Mouse (Mus musculus): ENCODE results near the gene Pla2g4a. TPM values are rescaled to one million over a fixed set of nuclear protein-coding genes. Genes with fewer than 3 reads are reported as not detected.

Pla2g4a gene
- polyA plus RNA-seq (2016; fragmentation: Nextera tagmentation; extraction: Ambion mirVana) = 15.5 and 17.0 TPM in 2 replicates

- 13% methylated on average over 15 of the region's 15 CpGs for WGBS
- H3K4me3 ChIP-seq (replicated peaks) = peak within 1 kb of the TSS; percentile 46
- H3K27ac ChIP-seq = peak within 1 kb of the TSS; percentile 93
- peak; percentile 91; the same call in 1 of the 2 replicates for ATAC-seq (ENCODE audit: insufficient number of reproducible peaks, insufficient read depth, low FRiP score, low TSS enrichment, low read depth)
- peak within 1 kb of the TSS; percentile 65 for H3K4me2 ChIP-seq
- H3K36me3 ChIP-seq = no peaks in the 10 kb centered on the region
- peak within 1 kb of the TSS; percentile 60 for H3K9ac ChIP-seq (replicated peaks)
- H3K27me3 ChIP-seq = no peaks in the 10 kb centered on the region
- no peaks in the 10 kb centered on the region for H3K9me3 ChIP-seq
- peaks cover 9% of the 10 kb centered on the region; the same call in 1 of the 2 replicates for H3K4me1 ChIP-seq (replicated peaks)
These were observed at the start of gene Pla2g4a for GRCm38 (mm10) chr1:149960734-149961424. Gene Pla2g4a (minus strand): TSS chr1:149961290.

GRCm38 (mm10) chr1:150010629-150010979, 49.5 kb upstream of the Pla2g4a start:
- Histone ChIP-seq H3K4me1 (replicated peaks) (no peaks in the 10 kb centered on the region), H3K9me3 (no peaks in the 10 kb centered on the region), H3K27me3 (no peaks in the 10 kb centered on the region), H3K36me3 (no peaks in the 10 kb centered on the region), H3K4me2 (no peak overlapping the region), H3K4me3 (replicated peaks) (no peak overlapping the region), H3K27ac (no peak overlapping the region), H3K9ac (replicated peaks) (no peak overlapping the region)
- no peak for ATAC-seq (ENCODE audit: insufficient number of reproducible peaks, insufficient read depth, low FRiP score, low TSS enrichment, low read depth)
- WGBS = 67% methylated on average over 4 of the region's 4 CpGs

- no peaks in the 10 kb centered on the region for H3K27me3 ChIP-seq
- H3K4me3 ChIP-seq (replicated peaks) = no peak overlapping the region
- no peak overlapping the region for H3K4me2 ChIP-seq
- no peaks in the 10 kb centered on the region for H3K9me3 ChIP-seq
- no peaks in the 10 kb centered on the region for H3K4me1 ChIP-seq (replicated peaks)
- H3K9ac ChIP-seq (replicated peaks) = no peak overlapping the region
- WGBS = 85% methylated on average over 18 of the region's 18 CpGs
- no peak for ATAC-seq (ENCODE audit: insufficient number of reproducible peaks, insufficient read depth, low FRiP score, low TSS enrichment, low read depth)
- no peak overlapping the region for H3K27ac ChIP-seq
- H3K36me3 ChIP-seq = no peaks in the 10 kb centered on the region
These were observed 49.0 kb upstream of the Pla2g4a start for GRCm38 (mm10) chr1:150009968-150010628.

- ATAC-seq (ENCODE audit: insufficient number of reproducible peaks, insufficient read depth, low FRiP score, low TSS enrichment, low read depth) = no peak
- H3K4me1 ChIP-seq (replicated peaks) = no peaks in the 10 kb centered on the region
- no peaks in the 10 kb centered on the region for H3K36me3 ChIP-seq
- H3K9ac ChIP-seq (replicated peaks) = no peak overlapping the region
- 90% methylated on average over 9 of the region's 9 CpGs for WGBS
- H3K27ac ChIP-seq = 0 out of 2 replicates have a peak overlapping the region, but pooled peaks have one; percentile 7
- H3K4me2 ChIP-seq = no peak overlapping the region
- H3K4me3 ChIP-seq (replicated peaks) = no peak overlapping the region
- no peaks in the 10 kb centered on the region for H3K27me3 ChIP-seq
- H3K9me3 ChIP-seq = no peaks in the 10 kb centered on the region
These were observed 48.0 kb upstream of the Pla2g4a start for GRCm38 (mm10) chr1:150009134-150009533.

GRCm38 (mm10) chr1:149975626-149976025, 14.5 kb upstream of the Pla2g4a start:
- no peaks in the 10 kb centered on the region for H3K9me3 ChIP-seq
- H3K27me3 ChIP-seq = no peaks in the 10 kb centered on the region
- no peak overlapping the region for H3K9ac ChIP-seq (replicated peaks)
- H3K4me1 ChIP-seq (replicated peaks) = no peaks in the 10 kb centered on the region
- no peak overlapping the region for H3K27ac ChIP-seq
- no peak for ATAC-seq (ENCODE audit: insufficient number of reproducible peaks, insufficient read depth, low FRiP score, low TSS enrichment, low read depth)
- 89% methylated on average over 1 of the region's 1 CpGs for WGBS
- H3K36me3 ChIP-seq = no peaks in the 10 kb centered on the region
- H3K4me2 ChIP-seq = no peak overlapping the region
- H3K4me3 ChIP-seq (replicated peaks) = no peak overlapping the region

GRCm38 (mm10) chr1:149965826-149966225, 4.7 kb upstream of the Pla2g4a start:
- peaks cover 10% of the 10 kb centered on the region; the same call in 1 of the 2 replicates for H3K4me1 ChIP-seq (replicated peaks)
- no peaks in the 10 kb centered on the region for H3K27me3 ChIP-seq
- no peaks in the 10 kb centered on the region for H3K9me3 ChIP-seq
- whole genome bisulfite sequencing = 38% methylated on average over 1 of the region's 1 CpGs
- no peak for ATAC-seq (ENCODE audit: insufficient number of reproducible peaks, insufficient read depth, low FRiP score, low TSS enrichment, low read depth)
- no peak overlapping the region for H3K4me3 ChIP-seq (replicated peaks)
- H3K36me3 ChIP-seq = no peaks in the 10 kb centered on the region
- no peak overlapping the region for H3K9ac ChIP-seq (replicated peaks)
- no peak overlapping the region for H3K4me2 ChIP-seq
- no peak overlapping the region for H3K27ac ChIP-seq

- H3K4me3 ChIP-seq (replicated peaks) = peak overlapping the region; percentile 46
- H3K4me1 ChIP-seq (replicated peaks) = peaks cover 10% of the 10 kb centered on the region; the same call in 1 of the 2 replicates
- H3K27ac ChIP-seq = peak overlapping the region; percentile 93
- H3K9ac ChIP-seq (replicated peaks) = no peak overlapping the region
- H3K27me3 ChIP-seq = no peaks in the 10 kb centered on the region
- H3K36me3 ChIP-seq = no peaks in the 10 kb centered on the region
- H3K9me3 ChIP-seq = no peaks in the 10 kb centered on the region
- peak overlapping the region; percentile 65 for H3K4me2 ChIP-seq
- peak; percentile 77; the same call in 1 of the 2 replicates for ATAC-seq (ENCODE audit: insufficient number of reproducible peaks, insufficient read depth, low FRiP score, low TSS enrichment, low read depth)
- WGBS = 74% methylated on average over 9 of the region's 9 CpGs
These were observed 574 bp upstream of the Pla2g4a start for GRCm38 (mm10) chr1:149961425-149962303.

GRCm38 (mm10) chr1:149960251-149960650, 839 bp downstream of the Pla2g4a start:
- WGBS = 98% methylated on average over 4 of the region's 4 CpGs
- Histone ChIP-seq H3K36me3 (no peaks in the 10 kb centered on the region), H3K4me2 (peak overlapping the region; percentile 65), H3K27me3 (no peaks in the 10 kb centered on the region), H3K9me3 (no peaks in the 10 kb centered on the region), H3K27ac (peak overlapping the region; percentile 93; the same call in 1 of the 2 replicates), H3K4me3 (replicated peaks) (peak overlapping the region; percentile 46), H3K9ac (replicated peaks) (no peak overlapping the region), H3K4me1 (replicated peaks) (peaks cover 4% of the 10 kb centered on the region; the same call in 1 of the 2 replicates)
- ATAC-seq (ENCODE audit: insufficient number of reproducible peaks, insufficient read depth, low FRiP score, low TSS enrichment, low read depth) = no peak

- 86% methylated on average over 1 of the region's 1 CpGs for WGBS
- no peak overlapping the region for H3K27ac ChIP-seq
- H3K4me3 ChIP-seq (replicated peaks) = no peak overlapping the region
- no peaks in the 10 kb centered on the region for H3K9me3 ChIP-seq
- no peak overlapping the region for H3K9ac ChIP-seq (replicated peaks)
- H3K36me3 ChIP-seq = no peaks in the 10 kb centered on the region
- no peaks in the 10 kb centered on the region for H3K27me3 ChIP-seq
- no peak overlapping the region for H3K4me2 ChIP-seq
- H3K4me1 ChIP-seq (replicated peaks) = no peaks in the 10 kb centered on the region
- no peak for ATAC-seq (ENCODE audit: insufficient number of reproducible peaks, insufficient read depth, low FRiP score, low TSS enrichment, low read depth)
These were observed 2.0 kb downstream of the Pla2g4a start for GRCm38 (mm10) chr1:149959069-149959468.

- 90% methylated on average over 4 of the region's 4 CpGs for WGBS
- Histone ChIP-seq H3K4me3 (replicated peaks) (no peak overlapping the region), H3K4me2 (no peak overlapping the region), H3K9ac (replicated peaks) (no peak overlapping the region), H3K36me3 (no peaks in the 10 kb centered on the region), H3K27ac (no peak overlapping the region), H3K27me3 (no peaks in the 10 kb centered on the region), H3K4me1 (replicated peaks) (no peaks in the 10 kb centered on the region), H3K9me3 (no peaks in the 10 kb centered on the region)
- no peak for ATAC-seq (ENCODE audit: insufficient number of reproducible peaks, insufficient read depth, low FRiP score, low TSS enrichment, low read depth)
These were observed 5.6 kb downstream of the Pla2g4a start for GRCm38 (mm10) chr1:149955482-149955881.

- no peaks in the 10 kb centered on the region for H3K27me3 ChIP-seq
- no peak overlapping the region for H3K27ac ChIP-seq
- H3K4me1 ChIP-seq (replicated peaks) = no peaks in the 10 kb centered on the region
- ATAC-seq (ENCODE audit: insufficient number of reproducible peaks, insufficient read depth, low FRiP score, low TSS enrichment, low read depth) = no peak
- H3K4me2 ChIP-seq = no peak overlapping the region
- H3K9me3 ChIP-seq = no peaks in the 10 kb centered on the region
- H3K4me3 ChIP-seq (replicated peaks) = no peak overlapping the region
- H3K36me3 ChIP-seq = no peaks in the 10 kb centered on the region
- H3K9ac ChIP-seq (replicated peaks) = no peak overlapping the region
- 94% methylated on average over 6 of the region's 6 CpGs for WGBS
These were observed 7.1 kb downstream of the Pla2g4a start for GRCm38 (mm10) chr1:149954026-149954425.
